Mouse (Mus musculus) liver, adult 2 months (tissue): ENCODE measurements at regions not wholly inside any gene's neighbourhood (a gene's known extent, or its start where the extent isn't known, plus 50 kb on each side); places are given as distances from the start of the nearest gene placed in this dataset.

ENCODE experiments used
- DNase-seq: peaks from one replicate; pipeline ENCODE4 v3.0.0-alpha.2; 2011; ENCODE audit warnings: low read depth, low spot score; ENCODE audit errors: extremely low read depth
- H3K27ac ChIP-seq: fragments of 200-500 bp; replicated peaks from 2 replicates; pipeline ENCODE4 v1.5.1; 2012; ENCODE audit warnings: low read depth, mild to moderate bottlenecking, control low read depth, inconsistent platforms, low read length; ENCODE audit not compliant: insufficient read depth
- H3K27me3 ChIP-seq: fragments of 200-500 bp; 2 replicates; pipeline ENCODE4 v1.6.1; 2012; ENCODE audit warnings: mild to moderate bottlenecking, moderate library complexity, low read length, inconsistent platforms; ENCODE audit not compliant: control insufficient read depth, insufficient read depth
- H3K36me3 ChIP-seq: fragments of 200-500 bp; 2 replicates; pipeline ENCODE4 v1.6.1; 2012; ENCODE audit warnings: low read length, inconsistent platforms; ENCODE audit not compliant: control insufficient read depth, insufficient read depth
- H3K4me1 ChIP-seq: fragments of 200-500 bp; 2 replicates; pipeline ENCODE4 v1.6.1; 2011; ENCODE audit warnings: low read length; ENCODE audit not compliant: control insufficient read depth, insufficient read depth
- H3K4me3 ChIP-seq: fragments of 200-500 bp; 2 replicates; pipeline ENCODE4 v1.5.1; 2011; ENCODE audit warnings: low read depth, mild to moderate bottlenecking, control low read depth, low read length, moderate library complexity; ENCODE audit not compliant: insufficient read depth
- H3K79me2 ChIP-seq: fragments of 200-500 bp; 2 replicates; pipeline ENCODE4 v1.6.1; 2012; ENCODE audit warnings: inconsistent platforms, mild to moderate bottlenecking, low read length, moderate library complexity; ENCODE audit not compliant: control insufficient read depth, insufficient read depth
- H3K9ac ChIP-seq: fragments of 200-500 bp; 2 replicates; pipeline ENCODE4 v1.6.1; 2012; ENCODE audit warnings: low read depth, mild to moderate bottlenecking, control low read depth, inconsistent platforms, low read length
- CTCF ChIP-seq: fragments of 200-500 bp; IDR thresholded peaks from 2 replicates; pipeline ENCODE4 v1.5.1; 2011; ENCODE audit warnings: low read depth, low read length, control low read depth
- POLR2A ChIP-seq: fragments of 200-500 bp; IDR thresholded peaks from 2 replicates; pipeline ENCODE4 v1.6.1; 2011; ENCODE audit warnings: low read length, control low read depth; ENCODE audit not compliant: insufficient read depth; ENCODE audit errors: extremely low read depth
- WGBS: fragments of 180-500 bp; shearing (Covaris S2); methylation state at CpG from one replicate; pipeline ENCODE4 v1.1.7; 2018; 5-methylcytosine and 5-hydroxymethylcytosine counted together

DNA sequence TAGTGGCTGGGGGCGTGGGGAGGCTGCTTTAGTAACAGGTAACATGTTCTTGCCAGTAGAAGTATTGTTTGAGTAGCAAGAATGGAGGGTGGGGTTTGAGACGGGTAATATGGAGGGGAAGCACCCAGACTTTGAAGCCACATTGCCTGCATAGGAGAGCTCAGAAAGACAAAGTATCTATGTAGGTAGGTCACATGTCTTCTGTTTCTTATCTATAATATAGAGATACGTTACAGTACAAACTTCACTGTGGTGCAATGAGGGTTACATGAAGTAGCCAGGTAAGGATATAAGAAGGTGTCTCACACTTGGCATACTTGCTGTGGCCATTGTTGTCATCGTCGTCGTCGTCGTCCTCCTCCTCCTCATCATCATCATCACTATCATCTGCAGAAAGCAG is 77.6 kb upstream of the Slco3a1 start:
- Histone ChIP-seq H3K4me1 (no peaks in the 10 kb centered on the region), H3K79me2 (no peaks in the 10 kb centered on the region), H3K36me3 (no peaks in the 10 kb centered on the region), H3K4me3 (no peak overlapping the region), H3K27me3 (no peaks in the 10 kb centered on the region), H3K9ac (no peak overlapping the region), H3K27ac (no peak overlapping the region)
- 88% methylated on average over 8 of the region's 8 CpGs for WGBS
- no peak for TF ChIP-seq CTCF
- DNase-seq, result no peak

GRCm38 (mm10) chr7:74628799-74629468 is 74.4 kb upstream of the Slco3a1 start:
- TF ChIP-seq CTCF (no peak), POLR2A (no peak)
- H3K36me3 ChIP-seq, result no peaks in the 10 kb centered on the region
- no peak for DNase-seq
- H3K27ac ChIP-seq, result no peak overlapping the region
- H3K9ac ChIP-seq, result no peak overlapping the region
- WGBS, result 58% methylated on average over 6 of the region's 6 CpGs
- no peaks in the 10 kb centered on the region for H3K79me2 ChIP-seq
- no peaks in the 10 kb centered on the region for H3K4me1 ChIP-seq
- no peaks in the 10 kb centered on the region for H3K27me3 ChIP-seq
- no peak overlapping the region for H3K4me3 ChIP-seq
